Mouse (Mus musculus): ENCODE measurements around the gene Cdk9.

The Cdk9 gene

DNA sequence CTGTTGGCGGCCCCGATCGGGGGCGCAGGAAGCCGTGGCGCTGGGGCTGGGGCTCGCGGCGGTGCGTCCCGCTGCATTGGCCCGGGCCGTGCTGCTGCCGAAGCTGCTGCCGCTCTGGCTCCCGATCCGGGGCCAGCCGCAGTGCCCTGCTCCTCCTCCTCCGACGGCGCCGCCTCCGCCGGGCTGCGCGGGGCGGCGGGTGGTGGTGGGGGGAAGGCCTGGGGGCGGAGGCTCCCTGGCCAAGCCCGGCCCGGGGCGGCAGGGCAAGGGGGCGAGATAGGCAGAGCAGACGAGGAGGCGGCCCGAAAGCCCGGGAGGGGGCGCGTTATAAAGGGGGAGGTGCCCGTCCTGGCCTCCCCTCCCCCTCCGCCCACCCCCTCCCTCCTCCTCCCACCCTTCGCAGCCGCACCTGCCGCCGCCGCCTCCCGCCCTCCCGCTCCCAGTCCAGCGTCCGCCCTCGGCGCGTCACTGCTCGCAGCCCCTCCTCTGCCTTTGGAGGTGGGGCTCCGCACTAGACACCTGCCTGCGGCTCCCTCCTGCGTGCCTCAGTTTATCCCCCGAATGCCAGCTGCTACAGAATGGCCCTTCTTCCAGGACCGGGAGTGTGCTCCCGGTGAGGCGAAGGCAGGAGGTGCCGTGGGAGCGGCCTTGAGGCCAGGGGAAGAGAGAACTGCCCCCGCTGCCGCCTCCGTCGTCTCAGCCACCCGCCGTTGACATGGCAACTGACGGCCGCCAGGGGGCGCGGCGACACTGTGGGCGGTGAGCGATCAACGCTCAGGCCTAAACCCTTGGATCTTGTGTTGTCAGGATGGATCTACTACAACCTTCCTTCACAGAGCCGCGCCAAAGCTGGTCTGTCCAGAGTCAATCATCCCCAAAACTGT, at the start of gene Cdk9:
Gene Cdk9, minus strand, starts transcription at position 143 of the 884 bp plus-strand sequence.
- TF ChIP-seq GATA4 (IDR thresholded peaks at IDR 0.05; ENCODE audit: insufficient replicate concordance, low read length): no peak

DNA sequence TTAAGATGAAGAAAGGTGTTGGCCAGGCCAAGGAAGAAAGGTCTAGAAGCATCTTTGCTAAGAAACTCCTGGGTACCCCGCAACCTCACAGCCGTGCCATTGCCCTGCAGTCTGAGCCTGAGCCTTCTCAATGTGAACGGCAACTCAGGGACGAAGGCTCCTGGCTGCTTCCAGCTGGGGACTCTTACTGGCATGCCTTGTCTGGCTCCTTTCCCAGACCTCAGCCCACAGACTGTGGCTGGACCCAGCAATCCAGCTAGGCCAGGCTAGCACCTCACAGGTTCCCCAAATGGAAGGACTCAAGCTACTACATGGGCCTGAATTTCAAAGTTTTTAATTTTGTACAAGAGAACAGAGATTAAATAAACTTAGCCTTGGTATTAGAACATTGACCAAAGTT, 49.0 kb upstream of the Cdk9 start:
- no peak for TF ChIP-seq GATA4 (IDR thresholded peaks at IDR 0.05; ENCODE audit: insufficient replicate concordance, low read length)

DNA sequence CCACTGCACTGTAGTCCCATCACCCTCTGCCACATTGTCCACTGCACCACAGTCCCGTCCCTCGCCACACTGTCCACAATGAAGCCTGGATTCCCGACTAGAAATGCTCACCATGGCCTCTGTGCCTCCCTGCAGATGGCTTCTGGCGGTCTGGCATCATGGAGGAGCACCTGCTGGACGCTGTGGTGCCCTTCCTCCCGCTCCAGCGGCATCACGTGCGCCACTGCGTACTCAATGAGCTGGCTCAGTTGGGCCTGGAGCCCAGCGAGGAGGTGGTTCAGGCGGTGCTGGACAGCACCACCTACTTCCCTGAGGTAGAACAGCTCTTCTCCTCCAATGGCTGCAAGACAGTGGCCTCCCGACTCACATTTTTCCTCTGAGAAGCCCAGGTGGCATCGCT, 48.5 kb upstream of the Cdk9 start:
- no peak for TF ChIP-seq GATA4 (IDR thresholded peaks at IDR 0.05; ENCODE audit: insufficient replicate concordance, low read length)

DNA sequence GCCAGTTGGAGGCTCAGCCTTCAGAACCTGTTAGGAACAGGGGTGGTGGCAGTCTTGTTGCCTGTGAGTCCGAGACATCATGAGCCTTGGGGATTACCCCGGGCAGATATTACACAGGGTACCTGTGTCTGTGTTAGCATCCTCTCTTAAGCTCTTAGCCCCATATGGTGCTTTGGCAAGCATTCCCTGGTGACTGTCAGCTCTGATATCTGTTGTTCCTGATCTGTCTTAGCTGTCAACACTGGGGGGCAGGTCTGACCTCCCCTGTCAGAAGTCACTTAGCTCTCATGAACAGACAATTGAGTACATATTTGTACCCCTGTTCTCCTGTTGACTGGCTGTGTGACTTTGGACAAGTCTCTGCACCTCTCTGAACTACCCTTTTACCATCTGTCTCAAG, 46.1 kb upstream of the Cdk9 start:
- no peak for TF ChIP-seq GATA4 (IDR thresholded peaks at IDR 0.05; ENCODE audit: insufficient replicate concordance, low read length)

DNA sequence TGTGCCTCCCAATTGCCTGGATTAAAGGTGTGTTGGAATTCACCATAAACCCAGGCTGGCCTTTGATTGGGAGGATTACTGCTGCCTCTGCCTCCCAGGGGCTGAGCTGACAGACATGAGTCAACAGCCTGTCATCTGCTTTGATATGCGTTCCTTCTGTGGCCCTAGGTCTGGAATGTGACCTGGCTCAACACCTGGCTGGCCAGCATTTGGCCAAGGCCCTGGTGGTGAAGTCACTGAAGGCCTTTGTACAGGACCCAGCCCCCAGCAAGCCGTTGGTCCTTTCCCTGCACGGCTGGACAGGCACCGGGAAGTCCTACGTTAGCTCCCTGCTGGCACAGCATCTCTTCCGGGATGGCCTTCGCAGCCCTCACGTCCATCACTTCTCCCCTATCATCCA, 45.6 kb upstream of the Cdk9 start:
- no peak for TF ChIP-seq GATA4 (IDR thresholded peaks at IDR 0.05; ENCODE audit: insufficient replicate concordance, low read length)

DNA sequence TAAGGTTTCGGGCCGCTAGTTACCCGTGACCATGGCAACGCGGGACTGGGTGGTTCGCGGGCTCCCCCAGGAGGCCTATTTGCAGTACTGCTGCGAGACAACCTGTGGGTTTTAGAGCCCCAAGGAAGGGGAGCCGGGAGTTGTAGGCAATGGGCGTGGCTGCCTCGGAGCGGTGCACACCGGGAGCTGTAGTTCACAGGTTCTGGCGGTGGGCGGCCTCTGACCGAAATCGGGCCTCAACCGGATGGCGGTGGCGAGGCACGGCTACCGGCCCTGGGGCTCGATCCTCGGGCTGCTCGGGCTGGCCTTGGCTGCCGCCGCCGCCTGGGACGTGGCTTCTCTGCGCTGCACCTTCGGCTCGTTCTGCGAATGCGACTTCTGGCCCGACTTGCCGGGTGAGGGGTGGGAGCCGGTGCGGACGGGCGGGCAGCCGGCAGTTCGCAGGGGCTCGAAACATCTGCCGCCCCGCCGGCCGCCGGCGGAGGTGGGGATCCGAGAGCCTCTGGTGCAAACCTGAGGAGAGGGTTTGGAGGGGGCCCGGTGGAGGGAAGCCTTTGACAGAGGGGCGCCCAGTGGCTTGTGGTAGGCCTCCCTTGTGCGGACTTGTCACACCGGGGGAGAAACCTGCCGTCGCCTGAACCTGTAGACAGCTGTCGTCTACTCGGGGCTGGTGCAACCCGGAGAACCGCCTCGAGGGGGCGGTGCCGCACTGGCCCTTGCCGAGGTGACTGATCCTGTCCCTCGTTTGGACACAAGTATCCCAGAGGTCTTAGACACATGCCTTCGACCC, 44.4 kb upstream of the Cdk9 start, which contains the start of gene Tor2a:
Gene Tor2a, plus strand, starts transcription at position 179 of the 790 bp plus-strand sequence.
- TF ChIP-seq GATA4 (IDR thresholded peaks at IDR 0.05; ENCODE audit: insufficient replicate concordance, low read length): no peak; the same call in 1 of the 2 replicates

DNA sequence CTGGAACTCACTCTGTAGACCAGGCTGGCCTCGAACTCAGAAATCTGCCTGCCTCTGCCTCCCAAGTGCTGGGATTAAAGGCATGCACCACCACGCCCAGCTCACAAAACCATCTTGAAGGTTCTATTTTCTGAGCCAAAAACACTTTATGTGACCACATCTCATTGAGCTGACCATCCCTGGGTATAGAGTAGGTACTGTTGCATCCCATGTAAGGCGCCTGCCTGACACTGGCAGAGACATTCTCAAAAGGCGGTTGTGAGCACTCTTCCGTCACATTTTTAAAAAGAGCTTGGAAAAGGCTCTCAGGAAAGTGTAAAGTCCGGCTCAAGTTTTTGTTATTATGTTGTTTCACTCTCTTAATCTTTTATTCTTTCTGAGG, 43.8 kb upstream of the Cdk9 start:
- no peak for TF ChIP-seq GATA4 (IDR thresholded peaks at IDR 0.05; ENCODE audit: insufficient replicate concordance, low read length)

DNA sequence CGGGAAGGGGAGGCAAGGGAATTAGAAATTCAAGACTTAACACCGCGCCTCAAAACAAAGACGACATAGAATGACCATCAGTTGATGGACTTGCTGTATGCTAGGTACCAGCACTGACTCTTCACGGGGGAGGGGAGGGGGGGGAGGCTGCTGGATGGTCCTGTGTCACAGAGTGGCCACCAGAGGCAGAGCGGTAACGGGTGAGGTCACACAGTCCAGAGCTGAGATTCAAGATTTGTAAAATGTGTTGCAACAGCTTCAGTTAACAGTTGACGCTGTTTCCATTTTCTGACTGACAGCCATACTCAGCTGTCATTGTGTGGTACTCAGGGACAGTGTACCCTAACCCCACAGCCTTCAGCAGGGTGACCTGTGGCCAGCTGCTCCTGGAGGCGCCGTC, 39.3 kb upstream of the Cdk9 start:
- no peak for TF ChIP-seq GATA4 (IDR thresholded peaks at IDR 0.05; ENCODE audit: insufficient replicate concordance, low read length)

DNA sequence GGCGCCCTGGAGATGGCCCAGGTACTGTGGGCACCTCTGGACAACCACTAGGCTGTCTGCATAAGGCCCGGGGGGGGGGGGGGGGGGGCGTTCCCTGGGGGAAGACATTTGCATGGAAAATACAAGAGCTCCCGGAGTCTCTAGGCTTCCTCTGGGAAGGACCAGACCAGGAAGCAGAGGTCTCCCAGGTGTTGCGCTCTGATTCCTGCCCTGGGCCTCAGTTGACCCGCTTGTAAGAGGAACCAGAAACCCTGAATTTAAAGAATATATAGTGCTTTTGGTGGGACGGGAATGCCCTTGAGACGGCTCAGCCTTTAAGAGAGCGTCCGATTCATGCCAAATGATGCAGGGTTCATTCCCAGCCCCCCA, 38.8 kb upstream of the Cdk9 start:
- TF ChIP-seq GATA4 (IDR thresholded peaks at IDR 0.05; ENCODE audit: insufficient replicate concordance, low read length): no peak

DNA sequence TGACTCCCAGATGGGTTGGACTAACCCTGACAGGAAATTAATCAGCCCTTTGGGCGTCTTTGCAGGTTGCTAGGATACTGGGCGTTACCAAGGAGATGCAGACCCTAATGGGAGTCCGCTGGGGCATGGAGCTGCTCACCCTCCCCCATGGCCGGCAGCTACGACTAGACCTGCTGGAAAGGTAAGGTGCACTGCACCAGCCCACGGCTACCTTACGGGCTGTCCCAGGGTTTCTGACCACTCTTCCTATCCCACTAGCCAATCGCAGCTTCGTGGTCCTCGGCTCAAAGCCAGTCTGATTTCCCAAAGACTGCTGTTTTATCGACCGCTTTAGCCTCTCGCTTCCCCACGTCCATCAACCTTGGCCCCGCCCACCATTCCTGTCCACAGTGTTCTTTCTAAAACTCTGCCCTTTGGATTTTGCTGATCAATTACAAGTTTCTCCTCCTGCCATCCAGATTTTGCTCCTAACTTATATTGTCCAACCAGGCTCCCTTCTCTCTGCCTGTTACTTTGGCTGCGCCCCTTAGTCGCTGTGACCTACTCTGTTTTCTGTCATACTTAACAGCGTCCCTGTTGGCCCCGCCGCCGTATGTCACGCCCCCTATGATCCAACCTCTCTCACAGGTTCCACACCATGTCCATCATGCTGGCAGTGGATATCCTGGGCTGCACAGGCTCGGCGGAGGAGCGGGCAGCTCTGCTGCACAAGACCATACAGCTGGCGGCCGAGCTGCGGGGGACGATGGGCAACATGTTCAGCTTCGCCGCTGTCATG, 38.2 kb upstream of the Cdk9 start:
- TF ChIP-seq GATA4 (IDR thresholded peaks at IDR 0.05; ENCODE audit: insufficient replicate concordance, low read length): no peak

DNA sequence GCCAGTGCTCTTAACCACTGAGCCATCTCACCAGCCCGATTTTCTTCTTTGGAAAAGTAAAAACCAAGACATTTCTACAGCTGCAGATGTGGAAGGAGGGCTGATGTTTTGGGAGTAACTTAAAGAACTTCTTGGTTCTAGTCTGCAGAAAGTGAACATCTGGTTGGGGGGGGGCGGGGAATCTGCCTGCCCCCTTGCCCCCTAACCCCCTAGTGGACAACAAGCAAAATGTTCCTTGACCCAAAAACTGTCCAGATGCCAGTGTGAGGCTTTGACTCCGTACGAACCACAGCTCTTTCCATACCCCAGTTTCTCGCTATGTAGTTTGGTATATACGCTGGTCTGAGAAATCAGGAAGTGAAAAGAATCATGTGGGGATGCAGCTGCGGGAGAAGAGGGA, 37.3 kb upstream of the Cdk9 start:
- no peak for TF ChIP-seq GATA4 (IDR thresholded peaks at IDR 0.05; ENCODE audit: insufficient replicate concordance, low read length)

DNA sequence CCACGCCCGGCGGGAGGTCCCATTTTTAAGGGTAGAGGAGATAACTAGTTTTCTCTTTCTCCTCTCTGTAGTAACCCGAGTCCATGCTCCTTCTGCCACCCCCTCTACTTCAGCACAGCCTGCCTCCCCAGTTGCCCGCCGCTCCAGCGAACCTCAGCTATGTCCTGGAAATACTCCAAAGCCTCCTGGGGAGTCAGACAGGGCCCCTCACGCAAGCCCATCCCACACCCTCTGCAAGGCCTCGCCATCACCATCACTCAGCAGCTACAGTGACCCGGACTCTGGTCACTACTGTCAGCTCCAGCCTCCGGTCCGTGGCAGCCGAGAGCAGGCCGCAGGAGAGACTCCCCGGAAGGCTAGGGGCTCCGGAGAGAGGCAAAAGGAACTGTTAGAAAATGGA, 36.2 kb upstream of the Cdk9 start:
- TF ChIP-seq GATA4 (IDR thresholded peaks at IDR 0.05; ENCODE audit: insufficient replicate concordance, low read length): no peak

DNA sequence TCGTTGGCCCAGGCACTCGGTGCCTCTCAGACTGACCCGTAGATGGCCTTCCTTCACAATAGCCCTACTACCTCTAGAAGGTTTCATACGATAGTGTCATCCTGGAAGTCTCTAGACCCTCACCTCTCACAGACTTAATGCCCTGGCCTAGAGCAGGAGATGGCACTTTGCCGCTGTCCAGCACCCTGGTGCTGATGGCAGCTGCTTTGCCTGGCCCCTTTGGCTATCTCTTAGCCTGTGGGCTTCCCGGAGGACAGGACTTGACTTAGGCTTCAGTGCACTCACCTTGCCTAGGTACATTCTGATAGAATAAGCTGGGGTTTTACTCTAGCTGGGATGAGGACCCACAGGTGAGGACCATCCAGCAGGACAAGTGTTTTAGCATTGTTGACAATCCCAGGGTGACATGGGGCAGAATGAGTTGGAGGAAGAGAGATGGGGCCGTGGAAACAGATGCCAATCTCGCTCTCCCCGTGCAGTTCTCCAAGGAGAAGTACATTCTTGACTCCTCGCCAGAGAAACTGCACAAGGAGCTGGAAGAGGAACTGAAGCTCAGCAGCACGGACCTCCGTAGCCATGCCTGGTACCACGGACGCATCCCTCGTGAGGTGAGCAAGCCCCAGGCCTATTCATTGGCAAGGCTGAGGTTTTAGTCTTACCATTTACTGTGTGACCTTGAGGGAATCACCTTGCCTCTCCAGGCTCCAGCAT, 31.6 kb upstream of the Cdk9 start:
- no peak for TF ChIP-seq GATA4 (IDR thresholded peaks at IDR 0.05; ENCODE audit: insufficient replicate concordance, low read length)

DNA sequence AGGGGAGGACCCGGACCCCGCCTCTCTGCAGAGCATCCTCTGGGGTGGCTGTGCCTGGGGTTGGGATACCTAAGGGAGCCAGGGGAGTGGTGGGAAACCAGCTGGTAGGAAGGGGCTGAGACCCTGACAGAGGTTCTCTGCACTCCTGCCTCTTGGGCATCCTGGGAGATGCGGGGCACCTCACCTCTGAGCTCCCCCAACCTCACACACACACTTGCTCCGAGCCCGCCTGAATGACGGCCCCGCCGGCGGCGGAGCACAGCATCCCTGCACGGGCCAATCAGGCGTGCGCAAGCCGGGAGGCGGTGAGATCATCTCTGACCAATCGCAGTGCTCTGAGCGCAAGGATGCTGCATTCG, 29.3 kb upstream of the Cdk9 start:
- no peak for TF ChIP-seq GATA4 (IDR thresholded peaks at IDR 0.05; ENCODE audit: insufficient replicate concordance, low read length)

All from liver, adult (tissue).